7 mouse cellular contexts compared by ENCODE assay signal in genomic region chr5:142894918-142895613, GRCm38 (mm10). TPM values are rescaled to one million over a fixed set of nuclear protein-coding genes. Genes with fewer than 3 reads are reported as not detected.
DNase-seq lines count a peak whose midpoint lies in the region; ATAC-seq and TF ChIP-seq lines count a peak whose summit lies in the region.

Fbxl18 (minus strand) TSS chr5:142895421.

- no peak for TF ChIP-seq POLR2A in spleen, adult 2 months (IDR thresholded peaks at IDR 0.05; ENCODE audit: low read depth, low read length)

- peak; percentile 74 for ATAC-seq in intestine, postnatal 0 days
- peak; percentile 93 for ATAC-seq in limb, embryonic 12.5 days (ENCODE audit: insufficient number of reproducible peaks, insufficient read depth, low FRiP score, low TSS enrichment, low read depth)
- ATAC-seq in midbrain, embryonic 15.5 days (replicated peaks), result peak; percentile 95

- H3K27ac ChIP-seq in intestine, postnatal 0 days (ENCODE audit: low read depth, low read length), result peak within 1 kb of the TSS; percentile 68
- H3K27ac ChIP-seq in limb, embryonic 12.5 days, result peak within 1 kb of the TSS; percentile 64; the same call in 1 of the 2 replicates
- peak within 1 kb of the TSS; percentile 74 for H3K27ac ChIP-seq in midbrain, embryonic 15.5 days
- H3K27ac ChIP-seq in spleen, adult 2 months (ENCODE audit: insufficient read depth, low read length), result peak within 1 kb of the TSS; percentile 16; the same call in 1 of the 2 replicates

- H3K9me3 ChIP-seq in intestine, postnatal 0 days (ENCODE audit: control insufficient read depth), result no peaks in the 10 kb centered on the region
- H3K9me3 ChIP-seq in limb, embryonic 12.5 days, result no peaks in the 10 kb centered on the region
- no peaks in the 10 kb centered on the region for H3K9me3 ChIP-seq in midbrain, embryonic 15.5 days

- no peaks in the 10 kb centered on the region for H3K27me3 ChIP-seq in intestine, postnatal 0 days (replicated peaks; ENCODE audit: control insufficient read depth, insufficient read depth, low read length)
- no peaks in the 10 kb centered on the region for H3K27me3 ChIP-seq in limb, embryonic 12.5 days
- H3K27me3 ChIP-seq in midbrain, embryonic 15.5 days (replicated peaks), result no peaks in the 10 kb centered on the region
- H3K27me3 ChIP-seq in spleen, adult 2 months (ENCODE audit: control insufficient read depth, insufficient read depth, low read length), result no peaks in the 10 kb centered on the region

- TF ChIP-seq CTCF in intestine, postnatal 0 days (IDR thresholded peaks at IDR 0.05; ENCODE audit: low read depth), result no peak
- no peak for TF ChIP-seq CTCF in spleen, adult 2 months (IDR thresholded peaks at IDR 0.05; ENCODE audit: extremely low read depth, insufficient read depth, insufficient read length, insufficient replicate concordance)

- under 1% methylated on average over 40 of the region's 40 CpGs for WGBS in intestine, postnatal 0 days
- WGBS in limb, embryonic 12.5 days, result under 1% methylated on average over 40 of the region's 40 CpGs
- under 1% methylated on average over 40 of the region's 40 CpGs for WGBS in midbrain, embryonic 15.5 days
- under 1% methylated on average over 40 of the region's 40 CpGs for WGBS in spleen, adult 2 months

- peak within 1 kb of the TSS; percentile 82 for H3K4me2 ChIP-seq in intestine, postnatal 0 days (replicated peaks; ENCODE audit: low read depth)
- peak within 1 kb of the TSS; percentile 90 for H3K4me2 ChIP-seq in limb, embryonic 12.5 days
- H3K4me2 ChIP-seq in midbrain, embryonic 15.5 days, result peak within 1 kb of the TSS; percentile 78

- peak; percentile 95 for DNase-seq in adrenal gland, postnatal 10 days
- DNase-seq in embryo, embryonic 9.5 days (ENCODE audit: extremely low spot score), result peak; percentile 92
- no peak for DNase-seq in gonadal fat pad, adult 2 months (ENCODE audit: low read depth)
- peak in 1 of 2 experiments; percentile 85 for DNase-seq in spleen, adult 2 months (ENCODE audit: low read depth in 1 of 2, low spot score in 2 of 2)

- H3K4me1 ChIP-seq in intestine, postnatal 0 days (replicated peaks; ENCODE audit: control insufficient read depth, insufficient read depth, low read length), result peaks cover 4% of the 10 kb centered on the region; the same call in 1 of the 2 replicates
- H3K4me1 ChIP-seq in limb, embryonic 12.5 days (replicated peaks), result peaks cover 18% of the 10 kb centered on the region
- H3K4me1 ChIP-seq in midbrain, embryonic 15.5 days, result peaks cover 22% of the 10 kb centered on the region
- peaks cover 4% of the 10 kb centered on the region; the same call in 1 of the 2 replicates for H3K4me1 ChIP-seq in spleen, adult 2 months (ENCODE audit: control insufficient read depth, insufficient read depth, insufficient read length)

- peak within 1 kb of the TSS; percentile 74 for H3K9ac ChIP-seq in intestine, postnatal 0 days (ENCODE audit: low read depth, low read length)
- peak within 1 kb of the TSS; percentile 79 for H3K9ac ChIP-seq in limb, embryonic 12.5 days (replicated peaks)
- peak within 1 kb of the TSS; percentile 71 for H3K9ac ChIP-seq in midbrain, embryonic 15.5 days

- peak within 1 kb of the TSS; percentile 56 for H3K4me3 ChIP-seq in intestine, postnatal 0 days (ENCODE audit: low read depth, low read length)
- peak within 1 kb of the TSS; percentile 81 for H3K4me3 ChIP-seq in limb, embryonic 12.5 days (replicated peaks)
- peak within 1 kb of the TSS; percentile 55 for H3K4me3 ChIP-seq in midbrain, embryonic 15.5 days
- peak within 1 kb of the TSS; percentile 88 for H3K4me3 ChIP-seq in spleen, adult 2 months (ENCODE audit: extremely low read depth, insufficient read depth, insufficient read length)

- H3K36me3 ChIP-seq in intestine, postnatal 0 days (ENCODE audit: control insufficient read depth, insufficient read depth), result peaks cover 13% of the 10 kb centered on the region; the same call in 1 of the 2 replicates
- H3K36me3 ChIP-seq in limb, embryonic 12.5 days, result peaks cover 22% of the 10 kb centered on the region
- peaks cover 3% of the 10 kb centered on the region; the same call in 1 of the 2 replicates for H3K36me3 ChIP-seq in midbrain, embryonic 15.5 days (replicated peaks)
- no peaks in the 10 kb centered on the region for H3K36me3 ChIP-seq in spleen, adult 2 months (ENCODE audit: control insufficient read depth, insufficient read depth, low read length)

RNA-seq across cellular contexts. Expression of gene Fbxl18, which starts in this region (rescaled TPM):
- 10 to 100 TPM in 1 of 2 experiments, 1 to 10 TPM in 1; 9.4 to 12.7 TPM for total RNA-seq in adrenal gland, postnatal 10 days (2021)
- 15.4 and 16.5 TPM in 2 replicates for polyA plus RNA-seq in gonadal fat pad, adult 2 months (2012; rRNA removed)
- polyA plus RNA-seq in intestine, postnatal 0 days (2015; fragmentation: Nextera tagmentation; extraction: Ambion mirVana), result 5.6 and 6.2 TPM in 2 replicates
- polyA plus RNA-seq in limb, embryonic 12.5 days (2016; fragmentation: Nextera tagmentation; extraction: Ambion mirVana), result 13.0 and 13.1 TPM in 2 replicates
- 41.6 and 43.0 TPM in 2 replicates for polyA plus RNA-seq in midbrain, embryonic 15.5 days (2015; fragmentation: Nextera tagmentation; extraction: Ambion mirVana)
- 15.8 and 22.1 TPM in 2 replicates for polyA plus RNA-seq in spleen, adult 2 months (2012; rRNA removed)

Comparison
In these comparisons a context has a peak if more than half of its experiments do, and no peak if none do; other contexts are left out.
1. H3K27ac ChIP-seq: peak in every context shown above with its lines; median percentile 74 in midbrain, embryonic 15.5 days; 68 in intestine, postnatal 0 days; 64 in limb, embryonic 12.5 days; 16 in spleen, adult 2 months.